Comparison of ENCODE assay signal across 21 mouse cellular contexts in the genomic region with DNA sequence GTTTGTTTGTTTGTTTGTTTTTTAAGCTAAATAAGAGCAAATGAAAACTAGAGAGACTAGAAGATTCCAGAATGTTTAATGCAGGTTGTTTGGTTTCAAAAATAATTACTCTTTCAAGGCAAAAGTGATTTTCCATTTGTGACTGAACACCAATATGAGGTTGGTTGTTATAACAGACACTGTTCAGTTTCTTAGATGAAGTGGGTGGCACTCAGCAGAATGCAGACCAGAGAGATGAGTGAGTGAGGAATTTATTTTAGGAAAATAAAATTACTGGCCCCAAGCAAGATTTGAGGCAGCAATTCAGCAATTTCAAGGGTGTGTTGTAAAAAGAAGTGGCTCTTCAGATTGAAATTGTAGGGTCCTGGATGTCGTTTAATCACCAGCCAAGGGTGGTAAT.
DNase-seq lines count a peak whose midpoint lies in the region; ATAC-seq and TF ChIP-seq lines count a peak whose summit lies in the region.
"Had no signal": no experiment of that assay in that cellular context is flagged by ENCODE, and none has a peak within 500 bp of the region (broad histone marks: within the 10 kb centered on the region; RNA-seq: fewer than 3 reads in every experiment).

No protein-coding gene starts in this region.

- no peak overlapping the region for H3K4me3 ChIP-seq in layer of hippocampus, adult 2 months
- no peak overlapping the region for H3K4me3 ChIP-seq in lung, adult 2 months (replicated peaks; ENCODE audit: extremely low read depth, low read depth, low read length)

- TF ChIP-seq CTCF in layer of hippocampus, adult 2 months (conservative IDR thresholded peaks at IDR 0.05): no peak
- no peak for TF ChIP-seq CTCF in lung, adult 2 months (IDR thresholded peaks at IDR 0.05; ENCODE audit: insufficient read depth, low read length)

- no peaks in the 10 kb centered on the region for H3K4me1 ChIP-seq in lung, adult 2 months (ENCODE audit: control insufficient read depth, insufficient read depth, low read length)

- ATAC-seq in frontal cortex, adult (ENCODE audit: low TSS enrichment): peak; percentile 95
- ATAC-seq: activated CD4-positive, CD25-positive, alpha-beta regulatory T cell, adult 4 months; CD4-positive, CD25-positive, alpha-beta regulatory T cell, adult 4 months; Patski had no signal

- peak overlapping the region; percentile 74 for H3K27ac ChIP-seq in layer of hippocampus, adult 2 months

- TF ChIP-seq POLR2A in lung, adult 2 months (IDR thresholded peaks at IDR 0.05; ENCODE audit: borderline replicate concordance, extremely low read depth, low read depth, low read length): no peak

- DNase-seq in frontal cortex, postnatal 10 days (ENCODE audit: low spot score in 2 of 2): no peak
- DNase-seq in layer of hippocampus, adult 2 months (ENCODE audit: low spot score in 2 of 2): no peak
- no peak for DNase-seq in layer of hippocampus, adult 11-12 months (ENCODE audit: low spot score)
- DNase-seq in brain, adult 2 months (ENCODE audit: low read depth, low spot score): peak; percentile 29
- DNase-seq in telencephalon, adult 2 months (ENCODE audit: low read depth, low spot score): peak; percentile 19
- DNase-seq in heart, postnatal 4 days: no peak
- DNase-seq in lung, adult 2 months: no peak
- DNase-seq: adrenal gland, adult 2 months; adrenal gland, adult 8-10 months; adrenal gland, postnatal 10 days; adrenal gland, postnatal 14 days; adrenal gland, postnatal 25 days; adrenal gland, postnatal 36 days; B cell, adult 2 months; cerebellum, adult 11 months; cerebellum, adult 11-12 months; cerebellum, adult 18-20 months had no signal

- WGBS in lung, adult 2 months: 36% methylated on average over 1 of the region's 1 CpGs

Comparison
In these comparisons a context has a peak if more than half of its experiments do, and no peak if none do; other contexts are left out.
1. DNase-seq: peak in brain, adult 2 months (single experiment) and telencephalon, adult 2 months (single experiment); none in frontal cortex, postnatal 10 days (0 of 2), layer of hippocampus, adult 2 months (0 of 2), layer of hippocampus, adult 11-12 months (single experiment), heart, postnatal 4 days (single experiment) and lung, adult 2 months (single experiment).